Mouse (Mus musculus) spleen, postnatal 36 days (tissue): Measurements from ENCODE around the gene Gps2.
"Not testable (repeated sequence)": the region's sequence is repeated elsewhere in the genome, so short reads cannot be mapped to it uniquely, and the experiment has no call there.

Source experiments
- DNase-seq, 2 experiments: peaks; one replicate each; pipeline ENCODE4 v3.0.0; 2022; ENCODE audit warnings: low spot score in 2 of 2, mixed read lengths in 1 of 2

The Gps2 gene

DNA sequence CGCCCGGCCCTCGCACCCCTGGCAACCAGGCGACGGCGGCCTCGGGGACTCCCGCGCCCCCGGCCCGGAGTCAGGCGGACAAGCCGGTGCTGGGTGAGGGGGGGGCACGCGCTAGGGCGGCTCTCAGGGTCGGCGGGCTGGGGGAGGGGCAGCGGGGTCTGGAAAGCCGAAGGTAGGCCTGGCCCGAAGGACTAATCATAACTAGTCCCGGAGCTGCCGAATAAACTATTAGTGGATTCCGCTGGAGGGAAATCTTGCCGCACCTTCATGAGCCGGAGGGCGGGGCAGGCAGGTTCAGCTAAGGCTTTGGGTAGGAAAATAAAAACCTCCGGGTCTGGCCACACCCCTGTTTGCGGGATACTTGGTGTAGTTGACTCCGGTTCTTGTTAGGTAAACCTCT lies 22.5 kb downstream of the Gps2 start:
- DNase-seq, result no peak

- no peak for DNase-seq
Observed at GRCm38 (mm10) chr11:69936714-69937347, 23.1 kb downstream of the Gps2 start.

DNA sequence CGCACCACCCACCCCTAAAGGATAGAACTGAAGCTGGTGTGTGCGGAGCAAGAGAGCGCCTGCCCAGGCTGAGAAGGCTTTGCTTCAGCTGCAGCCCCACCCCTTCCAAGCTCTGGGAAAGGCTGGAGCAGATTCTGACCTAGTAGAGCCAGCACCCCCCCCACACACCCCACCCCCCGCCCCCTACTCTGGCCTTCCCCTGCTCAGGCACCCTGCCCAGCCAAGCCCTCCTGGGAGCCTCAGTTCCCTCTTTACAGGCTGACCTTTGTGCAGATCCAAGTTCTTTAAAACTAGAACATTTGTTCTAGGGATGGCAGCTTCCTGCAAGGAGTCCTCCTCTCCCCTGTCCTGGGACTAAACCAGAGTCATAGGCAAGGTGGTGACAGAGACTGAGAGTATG lies 23.7 kb downstream of the Gps2 start:
- no peak for DNase-seq

GRCm38 (mm10) chr11:69937834-69938233 lies 24.1 kb downstream of the Gps2 start:
- DNase-seq, result no peak

GRCm38 (mm10) chr11:69938401-69938979 lies 24.8 kb downstream of the Gps2 start:
- DNase-seq, result no peak

DNA sequence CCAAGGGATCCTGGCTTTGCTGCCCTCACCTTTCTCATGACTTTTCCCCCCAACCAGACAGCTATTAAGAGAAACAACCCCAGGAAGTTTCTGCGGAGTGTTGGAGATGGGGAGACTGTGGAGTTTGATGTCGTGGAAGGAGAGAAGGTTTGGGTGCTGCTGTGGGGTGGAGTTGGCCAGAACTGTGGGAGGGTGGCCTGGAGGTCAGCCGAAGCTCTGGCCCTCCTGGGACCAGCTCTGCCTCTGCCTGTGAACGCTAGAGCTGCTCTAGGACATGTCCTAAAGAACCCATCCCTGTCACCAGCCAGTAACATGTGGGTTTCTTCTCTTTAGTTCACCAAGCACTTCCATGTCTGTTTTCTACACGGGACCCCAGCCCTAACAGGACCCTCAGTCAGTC lies 25.5 kb downstream of the Gps2 start:
- DNase-seq, result no peak

- DNase-seq, result no peak
Observed at GRCm38 (mm10) chr11:69939731-69940130, 26.0 kb downstream of the Gps2 start.

DNA sequence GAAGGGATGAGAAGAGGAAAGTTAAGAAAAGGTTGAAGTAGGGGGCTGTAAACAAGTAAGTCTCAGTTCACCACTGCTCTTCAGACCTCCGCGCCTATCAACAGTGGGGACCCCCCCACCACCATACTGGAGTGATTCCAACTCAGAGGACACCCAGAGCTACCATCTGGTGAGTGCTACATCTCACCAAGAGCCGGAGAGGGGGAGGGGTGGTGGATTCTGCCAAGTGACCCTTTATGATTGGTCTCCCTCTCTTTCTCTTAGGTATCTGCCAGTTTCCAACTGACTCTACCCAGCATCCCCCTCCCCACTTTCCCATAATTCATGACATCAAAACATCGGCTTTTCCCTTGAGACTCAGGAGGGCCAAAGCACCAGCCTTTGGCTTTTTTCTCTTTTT lies 27.3 kb downstream of the Gps2 start:
- DNase-seq, result no peak

- DNase-seq, result no peak
Observed at GRCm38 (mm10) chr11:69945216-69945615, 31.5 kb downstream of the Gps2 start.

- peak in 1 of 2 experiments; percentile 49 for DNase-seq
Observed at GRCm38 (mm10) chr11:69945997-69946891, 32.6 kb downstream of the Gps2 start.

DNA sequence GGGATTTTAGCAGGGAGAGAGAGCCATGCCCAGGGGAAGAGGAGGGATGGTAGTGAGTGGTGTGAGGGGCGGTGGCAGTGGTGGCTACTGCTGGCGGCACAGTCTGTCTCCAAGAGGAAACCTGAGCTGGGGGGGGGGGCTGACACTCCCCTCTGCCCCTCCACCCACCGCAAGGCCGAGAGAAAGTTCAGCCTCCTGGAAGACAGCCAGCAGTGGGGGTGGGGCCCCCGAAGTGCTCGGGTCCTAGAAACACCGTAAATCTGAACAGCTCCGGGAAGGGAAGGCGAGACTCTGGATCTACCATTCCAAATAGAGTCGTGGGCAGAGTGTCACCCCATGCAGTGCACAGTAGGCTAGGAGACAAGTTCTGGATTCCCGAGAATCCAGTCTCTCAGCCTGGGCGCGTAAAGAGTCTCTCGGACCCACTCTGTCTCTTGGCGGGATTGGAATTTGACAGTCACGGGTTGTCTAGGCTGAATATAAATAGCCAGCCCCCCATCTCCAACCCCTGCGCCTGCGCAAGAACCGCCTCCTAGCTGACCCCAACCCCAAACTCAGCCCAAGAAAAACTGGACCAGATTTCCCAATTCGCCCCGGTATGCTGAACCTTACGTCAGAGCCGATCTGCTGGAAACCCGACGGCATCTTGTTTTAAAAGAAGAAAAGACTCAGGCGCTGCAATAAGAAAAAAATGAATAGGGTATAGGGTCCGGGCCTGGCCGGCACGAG lies 33.8 kb downstream of the Gps2 start:
- no peak for DNase-seq

DNA sequence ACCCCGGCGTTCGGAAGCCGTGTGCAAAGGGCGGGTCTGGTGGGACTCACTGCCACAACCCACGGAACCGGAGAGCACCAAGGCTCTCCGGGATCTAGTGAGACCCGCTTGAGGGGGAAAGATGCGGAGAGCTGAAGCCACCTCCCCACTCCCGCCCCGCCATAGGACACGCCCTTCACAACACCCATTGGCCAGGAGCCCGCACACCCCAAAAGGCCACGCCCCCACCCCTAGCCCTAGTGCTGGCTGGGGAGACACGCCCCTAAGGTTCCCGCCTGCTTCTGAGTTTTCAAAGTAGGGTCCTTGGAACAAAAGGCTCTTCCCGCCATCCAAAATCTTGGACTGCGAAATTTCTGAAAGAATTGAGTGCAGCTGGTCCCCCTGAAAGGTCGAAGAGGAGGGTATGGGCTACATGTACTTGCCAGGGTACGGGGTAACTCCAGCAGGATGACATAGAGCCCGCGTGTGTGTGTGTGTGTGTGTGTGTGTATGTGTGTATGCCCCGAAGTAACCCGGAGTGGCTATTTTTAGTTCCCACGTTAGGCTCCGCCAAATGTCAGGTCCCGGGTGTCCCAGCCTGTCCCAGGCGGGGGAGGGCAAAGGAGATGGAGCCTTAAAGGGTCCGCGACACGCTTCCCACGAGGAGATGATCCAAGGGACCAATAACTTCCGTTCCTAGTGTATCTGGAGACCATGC lies 34.5 kb downstream of the Gps2 start, which contains the start of gene Slc2a4:
Slc2a4 (minus strand) TSS at position 123 of the 697 bp plus-strand sequence.
- peak; percentile 88 to 93 for DNase-seq

- peak; percentile 77 to 86 for DNase-seq
Observed at GRCm38 (mm10) chr11:69948763-69949150, 35.1 kb downstream of the Gps2 start.

DNA sequence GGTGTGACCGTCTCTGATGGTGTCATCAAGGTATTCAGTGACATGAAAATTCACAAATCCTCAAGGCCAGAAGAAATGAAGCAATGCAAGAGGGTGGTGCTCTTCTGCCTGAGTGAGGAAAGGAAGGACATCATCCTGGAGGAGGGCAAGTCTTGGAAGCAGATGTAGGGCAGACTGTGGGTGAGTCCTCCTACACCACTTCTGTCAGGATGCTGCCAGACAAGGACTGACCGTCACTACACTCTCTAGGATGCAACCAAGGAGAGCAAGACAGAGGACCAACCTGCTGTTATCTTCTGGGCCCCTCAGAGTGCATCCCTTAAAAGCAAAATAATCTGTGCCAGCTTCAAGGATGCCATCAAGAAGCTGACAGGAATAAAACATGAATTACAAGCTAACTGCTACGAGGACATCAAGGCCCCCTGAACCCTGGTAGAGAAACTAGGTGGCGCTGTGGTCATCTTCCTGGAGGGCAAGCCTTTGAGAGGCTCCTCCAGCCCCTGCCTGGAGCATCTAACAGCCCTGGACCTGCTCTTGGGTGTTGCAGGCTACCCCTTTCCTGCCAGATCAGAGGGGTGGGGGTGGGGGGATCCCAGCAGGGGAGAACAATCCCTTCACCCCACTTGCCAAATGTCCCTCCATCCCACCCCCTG lies 37.2 kb downstream of the Gps2 start:
- no peak for DNase-seq

GRCm38 (mm10) chr11:69952274-69952673 lies 38.6 kb downstream of the Gps2 start:
- no peak for DNase-seq

- no peak for DNase-seq
Observed at GRCm38 (mm10) chr11:69953267-69953915, 39.7 kb downstream of the Gps2 start.

- not testable (repeated sequence) for DNase-seq
Observed at GRCm38 (mm10) chr11:69955618-69956017, 41.9 kb downstream of the Gps2 start.

DNA sequence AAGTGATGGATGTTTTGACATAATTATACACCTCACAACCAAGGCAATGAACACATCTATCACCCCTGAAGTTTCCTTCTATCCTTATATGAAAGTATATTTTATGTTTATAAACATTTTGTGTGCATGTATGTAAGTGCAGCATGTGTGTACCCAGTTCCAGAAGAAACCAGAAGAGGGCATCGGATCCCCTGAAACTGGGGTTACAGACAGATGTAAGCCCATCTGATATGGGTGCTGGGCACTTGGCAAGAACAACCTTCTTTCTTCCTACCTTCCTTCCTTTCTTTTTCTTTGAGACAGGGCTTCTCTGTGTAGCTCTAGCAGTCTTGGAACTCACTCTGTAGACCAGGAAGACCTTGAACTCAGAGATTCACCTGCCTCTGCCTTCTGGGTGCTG lies 42.5 kb downstream of the Gps2 start:
- DNase-seq, result no peak

DNA sequence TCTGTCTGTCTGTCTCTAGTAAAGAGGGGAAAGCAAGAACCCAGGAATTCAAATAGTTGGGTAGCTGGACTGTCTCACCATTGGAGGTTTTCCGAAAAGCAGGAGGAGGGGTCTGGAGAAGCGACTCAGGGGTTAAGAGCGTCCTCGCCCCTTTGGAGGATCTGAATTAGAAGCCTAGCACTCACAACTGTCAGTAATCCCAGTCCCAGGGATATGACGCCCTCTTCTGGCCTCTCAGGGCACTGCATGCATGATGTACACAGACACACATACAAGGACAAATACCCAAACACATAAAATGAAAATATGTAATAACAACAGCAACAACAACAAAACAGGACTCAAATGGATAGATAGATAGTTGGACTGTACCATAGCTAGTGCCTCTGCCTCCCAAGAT lies 46.9 kb downstream of the Gps2 start:
- no peak for DNase-seq

DNA sequence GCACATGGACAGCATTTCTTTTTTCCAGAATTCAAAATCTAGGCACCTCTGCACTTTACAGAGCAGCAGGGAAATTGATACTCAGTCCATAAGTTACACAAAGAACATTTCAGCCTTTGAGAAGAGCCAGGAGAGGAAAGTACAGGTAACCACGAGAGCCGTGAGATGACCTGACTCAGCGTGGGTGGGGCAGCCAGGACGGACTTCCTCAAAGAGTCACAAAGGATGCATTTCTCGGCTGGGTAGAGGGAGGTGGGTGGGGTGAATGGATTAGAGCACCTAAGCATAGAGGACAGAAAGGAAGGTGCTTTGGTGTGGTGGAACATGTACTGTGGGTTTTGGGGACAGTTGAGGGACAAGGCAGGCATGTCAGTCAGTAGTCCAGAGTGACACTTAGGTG lies 48.2 kb downstream of the Gps2 start:
- no peak for DNase-seq
